Mouse (Mus musculus) hindbrain, embryonic 14.5 days (tissue): ENCODE measurements around the gene Icam4. TPM values are rescaled to one million over a fixed set of nuclear protein-coding genes. Genes with fewer than 3 reads are reported as not detected.
"Not testable (repeated sequence)": the region's sequence is repeated elsewhere in the genome, so short reads cannot be mapped to it uniquely, and the experiment has no call there.

Source experiments
- ATAC-seq: fragments of 200-750 bp; cut with Nextera tagmentation; 2 replicates; pipeline ENCODE4 v1.8.0; 2017; ENCODE audit warnings: moderate number of reproducible peaks, mild to moderate bottlenecking, moderate TSS enrichment, moderate library complexity; ENCODE audit not compliant: low FRiP score
- DNase-seq: peaks from one replicate; pipeline ENCODE4 v3.0.0-alpha.2; 2015; ENCODE audit warnings: low spot score
- H3K27ac ChIP-seq: fragments of 300-500 bp; sonication (generic); 2 replicates; pipeline ENCODE4 v1.5.1; 2014; ENCODE audit warnings: mild to moderate bottlenecking, moderate library complexity
- H3K27me3 ChIP-seq: fragments of 300-500 bp; sonication (generic); 2 replicates; pipeline ENCODE4 v1.6.1; 2014; ENCODE audit warnings: mild to moderate bottlenecking, low read length, mixed read lengths; ENCODE audit not compliant: control insufficient read depth, insufficient read depth
- H3K36me3 ChIP-seq: fragments of 300-500 bp; sonication (generic); replicated peaks from 2 replicates; pipeline ENCODE4 v1.6.1; 2014; ENCODE audit not compliant: control insufficient read depth, insufficient read depth
- H3K4me1 ChIP-seq: fragments of 300-500 bp; sonication (generic); replicated peaks from 2 replicates; pipeline ENCODE4 v1.6.1; 2014; ENCODE audit warnings: antibody characterized with exemption, low read length, mixed read lengths; ENCODE audit not compliant: control insufficient read depth, insufficient read depth
- H3K4me2 ChIP-seq: fragments of 300-500 bp; sonication (generic); replicated peaks from 2 replicates; pipeline ENCODE4 v1.6.1; 2014; ENCODE audit warnings: mild to moderate bottlenecking, moderate library complexity
- H3K4me3 ChIP-seq: fragments of 300-500 bp; sonication (generic); replicated peaks from 2 replicates; pipeline ENCODE4 v1.5.1; 2014; ENCODE audit warnings: mild to moderate bottlenecking, low read length
- H3K9ac ChIP-seq: fragments of 300-500 bp; sonication (generic); 2 replicates; pipeline ENCODE4 v1.6.1; 2014
- H3K9me3 ChIP-seq: fragments of 300-500 bp; sonication (generic); 2 replicates; pipeline ENCODE4 v1.6.1; 2016; ENCODE audit warnings: low read length; ENCODE audit not compliant: control insufficient read depth
- WGBS: fragments of 180-500 bp; shearing (Covaris S2); extraction: QIAGEN DNeasy Blood & Tissue Kit; methylation state at CpG from one replicate; pipeline ENCODE4 v1.1.7; 2014; 5-methylcytosine and 5-hydroxymethylcytosine counted together
- polyA plus RNA-seq: library from polyadenylated mRNA; unstranded; fragments of >200 nt; fragmentation: Nextera tagmentation; extraction: Ambion mirVana; gene quantifications from 2 replicates; pipeline ENCODE4 v1.2.1, GENCODE M21; 2014

Icam4 gene
- polyA plus RNA-seq, 1 experiment from 2014 or later, result 0.31 TPM

DNA sequence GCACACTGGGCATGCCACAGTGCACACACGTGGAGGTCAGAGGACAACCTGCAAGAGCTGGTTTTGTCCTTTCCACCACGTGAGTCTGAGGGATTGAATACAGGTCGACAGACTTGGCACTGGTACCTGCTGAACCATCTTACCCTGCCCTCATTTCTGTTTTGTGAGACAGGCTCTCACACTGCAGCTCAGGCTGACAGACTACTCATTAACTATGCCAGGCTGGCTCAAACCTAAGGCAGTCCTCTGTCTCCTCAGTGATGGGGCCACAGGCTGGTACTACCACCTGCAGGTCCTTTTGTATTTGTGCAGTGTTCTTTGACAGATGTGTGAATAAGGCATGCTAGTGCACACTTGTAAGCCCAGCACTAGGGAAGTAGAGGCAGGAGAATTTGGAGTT lies 34.1 kb upstream of the Icam4 start:
- WGBS, result 70% methylated on average over 3 of the region's 3 CpGs

DNA sequence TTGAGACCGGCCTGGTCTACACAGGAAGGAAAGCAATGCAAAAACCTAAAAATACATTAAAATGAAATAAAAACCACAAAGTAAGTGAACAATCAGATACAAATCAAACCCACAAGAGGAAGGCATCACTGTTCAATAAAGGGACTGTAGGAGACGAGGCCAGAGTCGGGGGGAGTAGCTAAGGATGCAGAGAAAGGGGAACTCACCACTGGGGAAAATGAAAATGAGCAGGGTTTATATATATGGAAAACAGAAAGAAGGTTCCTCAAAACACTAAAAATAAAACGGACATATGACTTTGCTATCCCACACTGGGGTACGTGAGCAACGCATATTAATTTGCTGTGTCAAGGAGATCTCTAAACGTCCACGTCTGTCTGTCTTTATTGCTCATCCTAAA lies 32.1 kb upstream of the Icam4 start:
- no peak overlapping the region for H3K4me2 ChIP-seq
- H3K27me3 ChIP-seq, result no peaks in the 10 kb centered on the region
- no peak overlapping the region for H3K9ac ChIP-seq
- H3K4me1 ChIP-seq, result no peaks in the 10 kb centered on the region
- H3K27ac ChIP-seq, result no peak overlapping the region
- DNase-seq (no peak), ATAC-seq (no peak)
- WGBS, result 92% methylated on average over 8 of the region's 8 CpGs
- no peaks in the 10 kb centered on the region for H3K9me3 ChIP-seq
- no peaks in the 10 kb centered on the region for H3K36me3 ChIP-seq
- H3K4me3 ChIP-seq, result no peak overlapping the region

More for the DNA sequence above, 34.1 kb upstream of the Icam4 start:
- H3K9ac ChIP-seq, result no peak overlapping the region
- H3K27me3 ChIP-seq, result no peaks in the 10 kb centered on the region
- H3K9me3 ChIP-seq, result no peaks in the 10 kb centered on the region
- DNase-seq, result no peak
- H3K4me3 ChIP-seq, result no peak overlapping the region
- ATAC-seq, result no peak
- H3K4me2 ChIP-seq, result no peak overlapping the region
- peaks cover 4% of the 10 kb centered on the region; the same call in 1 of the 2 replicates for H3K4me1 ChIP-seq
- H3K27ac ChIP-seq, result no peak overlapping the region
- H3K36me3 ChIP-seq, result no peaks in the 10 kb centered on the region

DNA sequence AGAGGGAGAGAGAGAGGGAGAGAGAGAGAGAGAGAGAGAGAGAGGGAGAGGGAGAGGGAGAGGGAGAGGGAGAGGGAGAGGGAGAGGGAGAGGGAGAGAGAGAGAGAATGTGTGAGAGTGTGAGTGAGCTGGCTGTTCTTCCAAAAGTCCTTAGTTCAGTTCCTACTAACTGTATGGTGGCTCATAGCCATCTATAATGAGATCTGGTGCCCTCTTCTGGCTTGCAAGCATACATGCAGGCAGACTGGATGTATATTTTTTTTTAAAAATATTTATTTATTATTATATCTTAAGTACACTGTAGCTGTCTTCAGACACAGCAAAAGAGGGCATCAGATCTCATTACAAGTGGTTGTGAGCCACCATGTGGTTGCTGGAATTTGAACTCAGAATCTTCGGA lies 30.8 kb upstream of the Icam4 start:
- H3K4me3 ChIP-seq, H3K9me3 ChIP-seq, H3K4me1 ChIP-seq, H3K27me3 ChIP-seq, H3K27ac ChIP-seq, DNase-seq, H3K9ac ChIP-seq, H3K36me3 ChIP-seq, H3K4me2 ChIP-seq, ATAC-seq: not testable (repeated sequence)
- 89% methylated on average over 1 of the region's 1 CpGs for WGBS

DNA sequence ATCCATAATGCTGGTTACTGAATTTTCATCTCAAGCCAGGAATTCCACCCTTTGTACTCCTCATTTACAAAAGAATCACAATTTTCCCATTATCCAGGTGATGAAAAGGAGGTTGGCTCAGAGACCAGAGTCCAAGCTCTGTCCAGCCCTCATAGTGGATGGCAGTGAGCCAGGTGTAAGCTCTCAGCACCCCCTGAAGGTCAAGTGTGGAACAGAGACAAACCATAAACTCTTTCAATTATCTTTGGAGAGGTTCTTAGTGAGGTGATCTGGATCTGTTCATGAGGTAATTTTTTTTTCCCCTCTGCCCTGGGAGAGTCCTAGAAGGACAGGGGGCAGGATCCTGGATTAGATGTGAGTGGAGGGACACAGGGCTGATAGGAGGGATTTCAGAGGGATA lies 28.4 kb upstream of the Icam4 start:
- Histone ChIP-seq H3K9me3 (no peaks in the 10 kb centered on the region), H3K27me3 (no peaks in the 10 kb centered on the region), H3K36me3 (peaks cover 16% of the 10 kb centered on the region), H3K4me1 (peaks cover 6% of the 10 kb centered on the region; the same call in 1 of the 2 replicates), H3K4me2 (no peak overlapping the region), H3K4me3 (no peak overlapping the region), H3K27ac (no peak overlapping the region), H3K9ac (no peak overlapping the region)
- no peak for ATAC-seq
- DNase-seq, result no peak

DNA sequence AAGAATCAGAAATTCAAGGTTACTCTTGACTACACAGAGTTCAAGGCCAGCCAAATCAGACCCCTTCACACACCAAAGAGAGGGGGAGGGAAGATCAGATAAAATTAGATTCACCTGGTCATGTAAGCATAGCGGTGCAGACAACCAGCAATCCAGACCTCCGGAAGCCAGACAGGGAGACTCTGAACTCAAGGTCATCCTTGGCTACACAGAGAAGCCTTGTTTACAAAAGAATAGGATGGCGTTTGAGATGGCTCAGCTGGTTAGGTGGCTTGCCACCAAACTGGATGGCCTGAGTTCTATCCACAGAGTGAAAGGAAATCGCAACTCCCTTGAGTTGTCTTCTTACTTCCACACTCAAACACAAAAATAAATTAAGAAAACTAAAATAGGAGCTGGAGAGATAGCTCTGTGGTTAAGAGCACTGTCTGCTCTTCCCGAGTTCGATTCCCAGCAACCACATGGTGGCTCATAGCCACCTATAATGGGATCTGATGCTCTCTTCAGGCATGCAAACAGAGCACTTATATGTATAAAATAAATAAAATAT lies 27.4 kb upstream of the Icam4 start:
- Histone ChIP-seq H3K9me3 (no peaks in the 10 kb centered on the region), H3K36me3 (peaks cover 24% of the 10 kb centered on the region), H3K27me3 (no peaks in the 10 kb centered on the region), H3K4me3 (no peak overlapping the region), H3K9ac (no peak overlapping the region), H3K27ac (no peak overlapping the region), H3K4me2 (peak overlapping the region; percentile 73), H3K4me1 (peaks cover 6% of the 10 kb centered on the region; the same call in 1 of the 2 replicates)
- WGBS, result 74% methylated on average over 6 of the region's 6 CpGs
- no peak for ATAC-seq
- DNase-seq, result no peak

DNA sequence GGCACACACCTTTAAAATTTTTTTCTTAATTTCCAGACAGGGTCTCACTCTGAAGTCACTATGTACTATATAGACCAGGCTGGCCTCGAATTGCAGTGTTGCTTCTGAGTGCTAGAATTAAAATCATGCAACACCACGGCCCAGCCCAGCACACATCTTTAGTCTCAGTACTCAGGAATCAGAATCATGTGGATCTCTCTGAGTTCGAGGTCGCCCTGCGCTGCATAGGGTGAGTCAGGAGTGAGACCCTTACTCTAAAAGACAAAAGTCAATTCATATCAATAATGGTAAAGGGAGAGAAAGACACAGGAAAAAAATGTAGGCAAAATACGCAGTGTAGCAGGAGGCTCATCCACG lies 26.9 kb upstream of the Icam4 start:
- ATAC-seq (peak; percentile 43), DNase-seq (peak; percentile 33)
- peaks cover 6% of the 10 kb centered on the region; the same call in 1 of the 2 replicates for H3K4me1 ChIP-seq
- 9% methylated on average over 7 of the region's 7 CpGs for WGBS
- H3K27ac ChIP-seq, result peak overlapping the region; percentile 84
- peaks cover 29% of the 10 kb centered on the region for H3K36me3 ChIP-seq
- peak overlapping the region; percentile 73 for H3K4me2 ChIP-seq
- H3K4me3 ChIP-seq, result peak overlapping the region; percentile 92
- H3K9me3 ChIP-seq, result no peaks in the 10 kb centered on the region
- H3K27me3 ChIP-seq, result no peaks in the 10 kb centered on the region
- peak overlapping the region; percentile 88 for H3K9ac ChIP-seq

DNA sequence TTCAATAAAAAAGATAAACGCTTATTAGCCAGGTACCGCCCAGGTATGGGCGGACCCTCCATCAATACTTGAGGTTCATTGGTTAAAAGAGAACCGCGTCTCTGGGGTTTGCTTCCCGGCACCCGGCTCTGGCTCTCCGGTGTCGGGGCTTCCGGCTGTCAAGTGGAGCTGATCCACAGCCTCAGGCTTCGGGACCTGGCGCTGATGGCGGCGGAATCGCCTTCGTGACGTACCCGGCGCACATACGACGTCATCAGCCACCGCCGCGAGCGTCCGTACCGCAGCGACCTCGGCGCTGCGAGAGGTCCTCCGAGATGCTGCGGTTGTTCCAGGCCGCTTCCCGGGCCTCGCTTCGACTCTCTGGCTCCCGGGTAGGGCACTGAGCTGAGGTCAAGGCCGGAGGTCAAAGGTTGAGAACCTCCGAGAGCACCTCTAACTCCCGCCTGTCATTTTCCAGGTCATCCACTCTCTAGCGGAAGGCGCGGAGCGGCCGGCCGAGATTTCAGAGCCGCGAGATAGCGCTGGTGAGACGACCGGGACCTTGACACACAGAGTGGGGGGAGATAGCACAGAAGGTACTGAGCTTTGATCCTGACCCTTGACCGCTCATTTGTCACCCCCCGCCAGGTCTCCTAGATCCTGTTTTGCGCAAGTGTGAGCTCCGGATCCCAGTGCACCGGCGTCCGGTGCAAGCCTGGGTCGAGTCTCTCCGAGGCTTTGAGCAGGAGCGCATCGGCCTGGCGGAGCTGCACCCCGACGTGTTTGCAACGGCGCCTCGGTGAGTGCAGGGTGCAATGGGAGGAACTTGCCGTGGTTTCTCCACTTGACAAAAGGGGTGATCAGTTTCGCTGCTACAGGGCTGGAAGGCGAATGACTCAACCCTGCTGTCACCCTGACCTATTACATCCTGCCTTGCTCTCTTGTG lies 26.3 kb upstream of the Icam4 start, which contains the start of gene Mrpl4:
TSS of gene Mrpl4 (plus strand) at position 112 of the 925 bp plus-strand sequence.
- under 1% methylated on average over 72 of the region's 72 CpGs for WGBS
- peak; percentile 91 for ATAC-seq
- Histone ChIP-seq H3K4me3 (peak within 1 kb of the TSS; percentile 92), H3K4me1 (peaks cover 6% of the 10 kb centered on the region; the same call in 1 of the 2 replicates), H3K27ac (peak within 1 kb of the TSS; percentile 84), H3K4me2 (peak within 1 kb of the TSS; percentile 73), H3K36me3 (peaks cover 36% of the 10 kb centered on the region), H3K27me3 (no peaks in the 10 kb centered on the region), H3K9me3 (no peaks in the 10 kb centered on the region), H3K9ac (peak within 1 kb of the TSS; percentile 88)
- peak; percentile 93 for DNase-seq

DNA sequence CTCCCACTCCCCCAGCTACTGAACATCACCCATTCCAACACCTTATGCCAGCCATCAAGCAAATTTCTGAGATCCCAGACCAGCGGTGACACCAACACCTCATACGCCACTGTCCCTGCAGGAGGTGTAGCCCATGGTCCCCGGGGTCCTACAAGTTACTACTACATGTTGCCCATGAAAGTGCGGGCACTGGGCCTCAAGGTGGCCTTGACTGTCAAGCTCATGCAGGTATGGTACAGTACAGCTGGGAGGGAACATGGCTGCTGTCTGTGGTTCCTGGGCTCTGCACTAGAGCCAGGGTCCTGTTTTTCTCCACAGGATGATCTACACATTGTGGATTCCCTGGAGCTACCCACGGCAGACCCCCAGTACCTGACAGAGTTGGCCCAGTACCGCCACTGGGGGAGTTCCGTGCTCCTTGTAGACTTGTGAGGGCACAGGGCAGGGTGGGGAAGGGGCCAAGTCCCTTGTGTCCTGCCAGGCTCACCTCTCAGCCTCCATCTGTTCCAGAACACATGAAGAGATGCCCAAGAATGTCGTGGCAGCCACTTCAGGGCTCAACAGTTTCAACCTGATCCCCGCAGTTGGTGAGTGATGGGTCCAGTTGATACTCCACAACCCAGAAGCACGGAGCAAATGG lies 21.7 kb upstream of the Icam4 start:
- peaks cover 6% of the 10 kb centered on the region; the same call in 1 of the 2 replicates for H3K4me1 ChIP-seq
- WGBS, result 96% methylated on average over 10 of the region's 10 CpGs
- H3K36me3 ChIP-seq, result peaks cover 50% of the 10 kb centered on the region
- no peak overlapping the region for H3K9ac ChIP-seq
- H3K27me3 ChIP-seq, result no peaks in the 10 kb centered on the region
- H3K9me3 ChIP-seq, result no peaks in the 10 kb centered on the region
- H3K4me2 ChIP-seq, result no peak overlapping the region
- DNase-seq, result no peak
- no peak overlapping the region for H3K27ac ChIP-seq
- ATAC-seq, result no peak
- H3K4me3 ChIP-seq, result no peak overlapping the region

DNA sequence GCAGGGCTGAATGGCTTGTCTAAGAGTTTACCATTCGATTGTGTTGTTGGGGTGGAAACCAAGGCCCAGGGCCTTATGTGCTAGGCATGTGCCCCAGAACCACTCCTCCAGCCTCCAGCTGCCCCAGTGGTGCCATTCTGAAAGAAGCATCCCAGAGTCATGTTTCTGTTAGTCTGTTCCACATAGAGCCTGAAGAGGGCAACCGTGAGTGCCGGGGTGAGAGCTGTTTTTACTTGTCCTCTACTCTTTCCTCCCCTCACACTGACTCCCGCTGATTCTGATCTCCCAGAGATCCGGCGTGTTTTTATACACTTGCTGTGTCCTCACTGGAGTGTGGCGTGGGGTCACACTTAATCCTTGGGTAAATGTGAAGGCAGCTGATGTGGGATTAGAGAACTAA lies 21.2 kb upstream of the Icam4 start:
- WGBS, result 87% methylated on average over 7 of the region's 7 CpGs

More for the DNA sequence above, 21.2 kb upstream of the Icam4 start:
- Histone ChIP-seq H3K9me3 (no peaks in the 10 kb centered on the region), H3K4me2 (no peak overlapping the region), H3K4me1 (peaks cover 6% of the 10 kb centered on the region; the same call in 1 of the 2 replicates), H3K36me3 (peaks cover 50% of the 10 kb centered on the region), H3K27ac (no peak overlapping the region), H3K4me3 (no peak overlapping the region), H3K9ac (no peak overlapping the region), H3K27me3 (0 out of 2 replicates have a peak, but pooled peaks cover 2% of the 10 kb centered on the region)
- DNase-seq (no peak), ATAC-seq (no peak)
